Mouse (Mus musculus) kidney, embryonic 14.5 days (tissue): Measurements from ENCODE around the gene Slamf7. TPM values are rescaled to one million over a fixed set of nuclear protein-coding genes. Genes with fewer than 3 reads are reported as not detected.

Experiments used
- ATAC-seq: fragments of 200-750 bp; cut with Nextera tagmentation; 2 replicates; pipeline ENCODE4 v1.8.0; 2017; ENCODE audit warnings: moderate number of reproducible peaks, mild to moderate bottlenecking, moderate TSS enrichment, moderate library complexity; ENCODE audit not compliant: low FRiP score, low TSS enrichment
- H3K27ac ChIP-seq: fragments of 300-500 bp; sonication (generic); 2 replicates; pipeline ENCODE4 v1.5.1; 2014; ENCODE audit warnings: low read depth, mild to moderate bottlenecking, low read length, moderate library complexity, mixed read lengths
- H3K27me3 ChIP-seq: fragments of 300-500 bp; sonication (generic); 2 replicates; pipeline ENCODE4 v1.6.1; 2014; ENCODE audit warnings: mild to moderate bottlenecking, low read length; ENCODE audit not compliant: control insufficient read depth, insufficient read depth
- H3K36me3 ChIP-seq: fragments of 300-500 bp; sonication (generic); 2 replicates; pipeline ENCODE4 v1.6.1; 2014; ENCODE audit warnings: low read length, mixed read lengths; ENCODE audit not compliant: control insufficient read depth, insufficient read depth
- H3K4me1 ChIP-seq: fragments of 300-500 bp; sonication (generic); 2 replicates; pipeline ENCODE4 v1.6.1; 2014; ENCODE audit warnings: low read length, mixed read lengths; ENCODE audit not compliant: control insufficient read depth, insufficient read depth
- H3K4me2 ChIP-seq: fragments of 300-500 bp; sonication (generic); replicated peaks from 2 replicates; pipeline ENCODE4 v1.6.1; 2014; ENCODE audit warnings: low read depth, mild to moderate bottlenecking, low read length
- H3K4me3 ChIP-seq: fragments of 300-500 bp; sonication (generic); 2 replicates; pipeline ENCODE4 v1.5.1; 2014; ENCODE audit warnings: mild to moderate bottlenecking, low read length
- H3K9ac ChIP-seq: fragments of 300-500 bp; sonication (generic); 2 replicates; pipeline ENCODE4 v1.6.1; 2014; ENCODE audit warnings: low read depth, mild to moderate bottlenecking, low read length, moderate library complexity
- H3K9me3 ChIP-seq: fragments of 300-500 bp; sonication (generic); 2 replicates; pipeline ENCODE4 v1.6.1; 2016; ENCODE audit warnings: low read length; ENCODE audit not compliant: control insufficient read depth
- WGBS: fragments of 180-500 bp; shearing (Covaris S2); extraction: QIAGEN DNeasy Blood & Tissue Kit; methylation state at CpG from one replicate; pipeline ENCODE4 v1.1.7; 2014; 5-methylcytosine and 5-hydroxymethylcytosine counted together
- polyA plus RNA-seq: library from polyadenylated mRNA; unstranded; fragments of >200 nt; fragmentation: Nextera tagmentation; extraction: Ambion mirVana; gene quantifications from 2 replicates; pipeline ENCODE4 v1.2.1, GENCODE M21; 2014

Slamf7 gene
- polyA plus RNA-seq, 1 experiment from 2014 or later, result not detected

GRCm38 (mm10) chr1:171647716-171648115 is 5.1 kb downstream of the Slamf7 start:
- H3K4me1 ChIP-seq, result no peaks in the 10 kb centered on the region
- WGBS, result 85% methylated on average over 5 of the region's 5 CpGs
- no peaks in the 10 kb centered on the region for H3K9me3 ChIP-seq
- H3K36me3 ChIP-seq, result no peaks in the 10 kb centered on the region
- no peak for ATAC-seq
- H3K4me3 ChIP-seq, result no peak overlapping the region
- no peaks in the 10 kb centered on the region for H3K27me3 ChIP-seq
- H3K4me2 ChIP-seq, result no peak overlapping the region
- H3K9ac ChIP-seq, result no peak overlapping the region
- no peak overlapping the region for H3K27ac ChIP-seq

GRCm38 (mm10) chr1:171646429-171646940 is 6.3 kb downstream of the Slamf7 start:
- H3K27ac ChIP-seq, result no peak overlapping the region
- no peak overlapping the region for H3K9ac ChIP-seq
- no peaks in the 10 kb centered on the region for H3K4me1 ChIP-seq
- no peaks in the 10 kb centered on the region for H3K27me3 ChIP-seq
- 56% methylated on average over 5 of the region's 5 CpGs for WGBS
- H3K4me3 ChIP-seq, result no peak overlapping the region
- H3K9me3 ChIP-seq, result no peaks in the 10 kb centered on the region
- ATAC-seq, result no peak
- no peaks in the 10 kb centered on the region for H3K36me3 ChIP-seq
- no peak overlapping the region for H3K4me2 ChIP-seq

- Histone ChIP-seq H3K27ac (no peak overlapping the region), H3K36me3 (no peaks in the 10 kb centered on the region), H3K4me2 (no peak overlapping the region), H3K27me3 (no peaks in the 10 kb centered on the region), H3K4me3 (no peak overlapping the region), H3K9me3 (no peaks in the 10 kb centered on the region), H3K9ac (no peak overlapping the region), H3K4me1 (no peaks in the 10 kb centered on the region)
- ATAC-seq, result no peak
- 70% methylated on average over 7 of the region's 7 CpGs for WGBS
Measured at GRCm38 (mm10) chr1:171643612-171644011, 9.2 kb downstream of the Slamf7 start.

GRCm38 (mm10) chr1:171640796-171641195 is 12.0 kb downstream of the Slamf7 start:
- ATAC-seq, result no peak
- no peak overlapping the region for H3K4me3 ChIP-seq
- H3K27ac ChIP-seq, result no peak overlapping the region
- no peaks in the 10 kb centered on the region for H3K9me3 ChIP-seq
- 93% methylated on average over 6 of the region's 6 CpGs for WGBS
- no peak overlapping the region for H3K4me2 ChIP-seq
- no peaks in the 10 kb centered on the region for H3K36me3 ChIP-seq
- H3K4me1 ChIP-seq, result no peaks in the 10 kb centered on the region
- H3K9ac ChIP-seq, result no peak overlapping the region
- no peaks in the 10 kb centered on the region for H3K27me3 ChIP-seq

- no peaks in the 10 kb centered on the region for H3K4me1 ChIP-seq
- ATAC-seq, result no peak
- no peak overlapping the region for H3K4me3 ChIP-seq
- no peak overlapping the region for H3K27ac ChIP-seq
- no peaks in the 10 kb centered on the region for H3K36me3 ChIP-seq
- H3K9ac ChIP-seq, result no peak overlapping the region
- no peak overlapping the region for H3K4me2 ChIP-seq
- no peaks in the 10 kb centered on the region for H3K9me3 ChIP-seq
- WGBS, result 72% methylated on average over 2 of the region's 2 CpGs
- no peaks in the 10 kb centered on the region for H3K27me3 ChIP-seq
Measured at GRCm38 (mm10) chr1:171638686-171639085, 14.1 kb downstream of the Slamf7 start.

- H3K36me3 ChIP-seq, result no peaks in the 10 kb centered on the region
- H3K4me1 ChIP-seq, result no peaks in the 10 kb centered on the region
- no peaks in the 10 kb centered on the region for H3K9me3 ChIP-seq
- WGBS, result 87% methylated on average over 8 of the region's 8 CpGs
- H3K4me3 ChIP-seq, result no peak overlapping the region
- H3K27me3 ChIP-seq, result no peaks in the 10 kb centered on the region
- H3K4me2 ChIP-seq, result no peak overlapping the region
- no peak overlapping the region for H3K27ac ChIP-seq
- no peak for ATAC-seq
- H3K9ac ChIP-seq, result no peak overlapping the region
Measured at GRCm38 (mm10) chr1:171637101-171637500, 15.7 kb downstream of the Slamf7 start.

GRCm38 (mm10) chr1:171635696-171636095 is 17.1 kb downstream of the Slamf7 start:
- Histone ChIP-seq H3K27me3 (no peaks in the 10 kb centered on the region), H3K4me3 (no peak overlapping the region), H3K9ac (no peak overlapping the region), H3K4me1 (no peaks in the 10 kb centered on the region), H3K9me3 (no peaks in the 10 kb centered on the region), H3K27ac (no peak overlapping the region), H3K36me3 (no peaks in the 10 kb centered on the region), H3K4me2 (no peak overlapping the region)
- 40% methylated on average over 6 of the region's 6 CpGs for WGBS
- ATAC-seq, result peak; percentile 76; the same call in 1 of the 2 replicates

- WGBS, result 71% methylated on average over 2 of the region's 2 CpGs
- Histone ChIP-seq H3K9me3 (no peaks in the 10 kb centered on the region), H3K9ac (no peak overlapping the region), H3K4me2 (no peak overlapping the region), H3K4me1 (no peaks in the 10 kb centered on the region), H3K4me3 (no peak overlapping the region), H3K27me3 (no peaks in the 10 kb centered on the region), H3K36me3 (no peaks in the 10 kb centered on the region), H3K27ac (no peak overlapping the region)
- ATAC-seq, result no peak
Measured at GRCm38 (mm10) chr1:171631447-171631846, 21.4 kb downstream of the Slamf7 start.

- Histone ChIP-seq H3K4me3 (no peak overlapping the region), H3K27ac (no peak overlapping the region), H3K4me1 (no peaks in the 10 kb centered on the region), H3K9me3 (no peaks in the 10 kb centered on the region), H3K36me3 (no peaks in the 10 kb centered on the region), H3K9ac (no peak overlapping the region), H3K27me3 (no peaks in the 10 kb centered on the region), H3K4me2 (no peak overlapping the region)
- 86% methylated on average over 4 of the region's 4 CpGs for WGBS
- no peak for ATAC-seq
Measured at GRCm38 (mm10) chr1:171630912-171631311, 21.9 kb downstream of the Slamf7 start.
